Mouse (Mus musculus): Measurements from ENCODE around the gene 2310007B03Rik.

GRCm38 (mm10) chr1:93123179-93123854 is 37.4 kb downstream of the 2310007B03Rik start:
- TF ChIP-seq CTCF (conservative IDR thresholded peaks at IDR 0.05; ENCODE audit: insufficient read depth, insufficient read length, low read depth, low read length), result no peak
- TF ChIP-seq POLR2A (IDR thresholded peaks at IDR 0.05; ENCODE audit: low read depth, low read length), result no peak

All from kidney, adult 2 months (tissue).